Mouse (Mus musculus) T-helper 17 cell (primary cell): ENCODE measurements at regions not wholly inside any gene's neighbourhood (a gene's known extent, or its start where the extent isn't known, plus 50 kb on each side); places are given as distances from the start of the nearest gene placed in this dataset.

Experiments
- in situ Hi-C, 2 experiments: fragments of 300-600 bp; cut with MboI, MseI; formaldehyde crosslinking; loops; 1 replicate in 1 of 2; 2 replicates in 1 of 2; pipeline ENCODE4 v1.15.1; 2025; ENCODE audit warnings: high pct_unique_total_duplicates in 2 of 2

DNA sequence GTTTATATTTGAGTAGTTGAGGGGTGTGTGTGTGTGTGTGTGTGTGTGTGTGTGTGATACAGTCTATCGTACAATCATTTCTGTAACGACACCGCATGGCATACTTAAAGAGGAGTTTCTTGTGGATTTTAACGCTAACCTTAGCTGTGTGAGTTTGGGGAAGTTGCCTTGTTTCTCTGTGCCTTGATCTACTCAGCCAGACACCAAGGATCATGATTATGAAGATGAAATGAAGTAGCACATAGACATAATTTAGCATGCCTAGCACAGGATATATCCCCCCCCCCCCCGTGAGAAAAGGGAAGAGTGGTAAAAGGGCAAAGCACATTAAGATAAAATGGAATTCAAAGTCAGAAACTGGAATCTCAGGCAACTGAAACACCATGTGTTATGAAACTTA, 75.6 kb upstream of the Slc38a2 start:
- in situ Hi-C loops: loop anchor here in 1 of 2 experiments (5.0 kb wide), 1 partner anchor 757 kb away; no protein-coding TSS in a partner anchor

DNA sequence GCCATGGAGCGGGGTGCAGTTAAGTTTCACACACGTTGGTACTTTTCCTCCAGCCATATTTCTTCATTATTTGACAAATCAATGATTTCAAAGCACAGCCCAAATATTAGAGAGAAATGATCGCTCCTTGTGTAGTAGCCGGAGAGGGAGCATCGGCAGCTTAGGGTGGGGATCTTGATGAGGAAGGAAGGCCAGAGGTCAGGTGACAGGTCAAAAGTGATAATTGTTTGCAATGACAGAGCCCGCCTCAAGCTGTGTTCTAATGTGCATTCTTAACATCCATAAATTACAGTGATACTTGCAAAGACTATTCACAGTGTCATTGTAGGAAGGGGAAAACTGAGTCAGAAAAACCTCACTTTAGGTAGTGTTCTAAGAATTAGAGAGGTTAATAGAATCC, 75.1 kb upstream of the Slc38a2 start:
- in situ Hi-C loops: loop anchor here in 1 of 2 experiments (5.0 kb wide), 1 partner anchor 758 kb away; no protein-coding TSS in a partner anchor

DNA sequence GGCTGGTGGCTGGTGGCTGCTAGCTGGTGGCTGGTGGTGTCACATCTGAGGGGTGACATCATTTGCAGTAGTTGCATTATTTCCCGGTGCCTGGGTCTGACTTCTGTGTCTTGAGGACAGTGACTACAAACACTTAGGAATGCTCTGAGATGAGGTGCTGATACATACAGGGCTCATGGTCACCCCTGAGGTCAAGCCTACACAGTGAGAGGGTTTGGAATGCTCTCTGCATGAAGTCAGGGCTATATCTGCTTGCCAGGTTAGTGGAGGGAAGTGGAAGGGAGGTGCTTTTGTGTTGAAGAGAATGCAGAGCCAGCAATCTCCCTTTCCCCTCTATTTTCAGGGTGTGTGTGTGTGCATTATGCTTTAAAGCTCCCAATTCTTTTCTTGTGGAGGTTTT, 74.1 kb upstream of the Slc38a2 start:
- in situ Hi-C loops: no loop called here

DNA sequence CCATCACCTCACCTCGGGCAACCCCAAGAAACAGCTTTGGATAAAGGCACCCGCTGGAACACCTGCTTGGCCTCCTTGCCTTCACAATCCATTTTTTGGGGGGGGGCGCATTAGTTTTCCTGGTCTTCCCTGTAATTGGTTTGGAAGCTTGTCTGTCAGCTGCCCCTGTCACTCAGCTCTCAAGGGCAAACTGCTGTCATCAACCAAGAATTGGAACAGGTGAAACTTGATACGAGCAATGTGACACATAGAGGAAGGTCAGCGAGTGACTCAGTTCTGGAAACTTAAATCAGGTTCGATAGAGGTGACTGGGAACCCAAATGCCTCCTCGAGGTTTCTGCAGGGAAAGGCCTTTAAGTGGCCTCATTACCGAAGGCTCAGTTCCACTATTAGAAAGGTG, 73.2 kb upstream of the Slc38a2 start:
- in situ Hi-C loops: no loop called here

DNA sequence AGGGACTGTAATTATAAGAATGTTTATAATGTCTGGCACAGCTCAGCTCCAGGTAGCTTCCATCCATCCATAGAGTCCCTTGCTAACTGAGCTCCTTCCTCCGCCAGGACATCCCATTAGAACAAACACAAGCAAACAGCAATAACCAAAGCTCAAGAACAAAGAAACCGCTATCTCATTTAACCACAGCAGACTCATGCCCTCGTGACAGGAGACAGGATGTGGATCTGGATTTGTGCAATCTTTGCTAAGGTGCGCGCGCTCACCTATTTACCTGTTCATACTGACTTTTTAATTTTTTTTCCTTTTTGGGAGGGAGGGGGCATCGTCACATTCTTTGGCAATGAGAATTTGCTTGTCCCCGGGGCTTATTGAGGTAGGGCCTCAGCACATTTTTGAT, 71.3 kb upstream of the Slc38a2 start:
- in situ Hi-C loops: no loop called here

DNA sequence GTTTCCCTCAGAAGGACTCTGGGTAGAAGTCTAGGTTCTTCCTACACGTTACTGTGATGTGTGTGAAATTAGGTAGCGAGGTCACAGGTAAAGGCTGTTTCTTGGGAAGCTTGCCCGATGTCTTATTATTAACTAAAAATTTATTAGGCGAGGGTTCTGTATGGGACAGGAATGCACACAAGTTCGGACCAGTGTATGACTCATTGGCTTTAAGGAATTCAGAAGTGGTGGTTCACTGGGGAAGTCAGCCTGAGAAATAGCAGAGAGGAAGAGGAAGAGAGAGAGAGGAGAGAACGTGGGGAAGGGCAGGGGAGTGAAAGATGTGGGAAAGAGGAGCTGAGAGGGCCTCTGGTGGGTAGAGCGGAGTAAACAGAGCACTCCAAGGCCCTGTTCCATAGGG, 70.8 kb upstream of the Slc38a2 start:
- in situ Hi-C loops: no loop called here

DNA sequence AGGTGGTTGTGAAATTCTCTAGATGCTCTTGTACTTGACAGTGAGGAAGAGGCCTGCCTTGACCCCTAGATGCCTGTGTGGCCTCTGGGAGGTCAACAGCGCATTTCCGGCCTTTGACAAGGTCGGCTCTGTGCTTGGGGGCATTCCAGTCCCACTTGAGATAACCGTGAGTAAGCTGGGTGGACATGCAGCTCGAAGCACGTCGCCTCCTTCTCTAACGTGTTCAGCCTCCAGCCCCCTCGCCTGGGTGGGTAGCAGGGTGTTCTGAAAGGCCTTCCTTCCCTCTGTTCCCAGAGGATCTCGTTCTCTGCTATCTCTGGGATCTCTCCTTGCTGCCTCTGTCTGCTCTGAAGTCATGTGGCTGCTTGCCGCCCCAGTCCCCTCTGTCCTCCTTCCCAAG, 70.2 kb upstream of the Slc38a2 start:
- in situ Hi-C loops: no loop called here

DNA sequence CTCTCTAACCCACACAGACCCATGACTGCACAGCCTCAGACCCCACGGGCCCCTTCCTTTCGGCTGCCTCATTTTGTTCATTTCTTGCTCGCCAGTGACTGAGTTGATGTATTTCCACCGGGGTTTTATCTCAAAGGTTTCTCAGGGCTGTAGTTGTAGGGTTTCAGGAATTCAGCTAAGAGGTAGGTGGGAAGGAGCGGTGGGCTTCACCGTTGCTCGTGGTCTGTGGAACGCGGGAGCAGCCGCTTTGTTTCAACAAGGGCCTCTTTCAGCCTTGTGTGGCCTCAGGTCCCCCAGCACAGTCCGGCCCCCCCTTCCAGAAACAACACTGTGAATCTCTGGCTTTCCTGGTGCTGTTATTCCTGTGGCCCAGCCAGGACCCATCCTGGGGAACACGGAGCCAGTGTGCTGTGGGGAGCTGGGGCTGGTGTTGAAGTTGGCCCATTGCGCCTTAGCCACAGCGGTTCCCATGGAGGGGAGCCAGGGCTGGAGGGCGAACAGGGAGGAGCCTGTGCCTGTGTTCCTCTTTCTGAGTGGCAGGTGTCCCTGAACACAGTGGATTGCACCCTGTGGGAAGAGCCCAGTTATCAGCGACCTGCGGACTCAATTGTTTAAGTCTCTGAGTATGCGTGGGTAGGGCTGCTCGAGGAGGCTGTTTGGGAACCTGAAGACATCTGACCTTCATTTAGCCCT, 68.9 kb upstream of the Slc38a2 start:
- in situ Hi-C loops: no loop called here

DNA sequence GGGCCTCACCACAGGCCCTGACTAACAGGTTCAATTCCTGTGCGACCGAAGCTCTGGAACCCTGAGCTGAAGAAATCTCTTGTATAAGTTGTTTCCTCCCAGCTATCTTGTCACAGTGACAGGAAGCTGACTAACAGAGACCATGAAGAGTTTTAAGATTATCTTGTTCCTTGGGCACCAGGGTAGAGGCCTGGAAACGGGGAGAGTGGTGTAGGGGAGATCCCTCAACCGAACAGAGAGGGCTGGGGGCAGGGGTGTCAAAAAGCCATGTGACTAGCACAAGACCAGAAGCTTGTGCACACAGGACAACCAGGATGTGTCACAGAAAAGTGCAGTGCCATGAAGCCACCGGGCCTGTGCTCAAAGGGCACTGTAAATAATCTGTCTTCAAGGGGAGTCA, 67.7 kb upstream of the Slc38a2 start:
- in situ Hi-C loops: no loop called here

DNA sequence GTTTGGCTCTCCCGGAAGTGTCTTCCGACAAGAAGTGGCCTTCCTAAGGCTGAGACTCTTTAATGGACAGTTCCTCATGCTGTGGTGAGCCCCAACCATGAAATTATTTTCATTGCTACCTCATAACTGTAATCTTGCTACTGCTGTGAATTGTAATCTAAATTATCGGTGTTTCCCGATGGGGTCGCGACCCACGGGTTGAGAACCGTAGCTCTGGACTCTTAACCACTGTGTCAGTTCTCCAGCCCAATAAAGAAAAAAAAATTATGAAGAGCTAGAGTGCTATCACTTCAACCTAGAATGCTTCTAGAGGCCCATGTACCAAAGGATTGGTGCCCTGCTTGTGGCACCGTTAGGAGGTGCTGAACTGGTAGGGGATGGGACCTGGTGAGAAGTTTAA, 66.7 kb upstream of the Slc38a2 start:
- in situ Hi-C loops: no loop called here

DNA sequence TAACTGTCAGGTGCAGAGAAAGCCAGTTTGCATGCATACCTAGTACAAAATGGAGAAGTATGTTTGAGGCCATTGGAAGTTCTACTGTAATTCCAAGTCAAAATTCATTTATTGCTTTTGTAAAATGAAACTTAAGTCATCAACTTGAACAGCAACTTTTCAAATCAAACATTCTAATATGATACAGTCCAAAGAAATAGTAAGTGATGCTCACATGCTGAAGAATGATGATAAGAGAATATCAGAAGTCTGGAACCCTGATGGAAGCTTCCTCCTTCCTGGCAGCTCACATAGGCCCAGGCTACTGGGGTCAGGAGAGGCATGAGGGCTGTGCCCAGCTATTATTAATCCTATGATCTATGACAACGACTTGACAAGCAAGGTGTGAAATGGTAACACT, 64.1 kb upstream of the Slc38a2 start:
- in situ Hi-C loops: no loop called here

DNA sequence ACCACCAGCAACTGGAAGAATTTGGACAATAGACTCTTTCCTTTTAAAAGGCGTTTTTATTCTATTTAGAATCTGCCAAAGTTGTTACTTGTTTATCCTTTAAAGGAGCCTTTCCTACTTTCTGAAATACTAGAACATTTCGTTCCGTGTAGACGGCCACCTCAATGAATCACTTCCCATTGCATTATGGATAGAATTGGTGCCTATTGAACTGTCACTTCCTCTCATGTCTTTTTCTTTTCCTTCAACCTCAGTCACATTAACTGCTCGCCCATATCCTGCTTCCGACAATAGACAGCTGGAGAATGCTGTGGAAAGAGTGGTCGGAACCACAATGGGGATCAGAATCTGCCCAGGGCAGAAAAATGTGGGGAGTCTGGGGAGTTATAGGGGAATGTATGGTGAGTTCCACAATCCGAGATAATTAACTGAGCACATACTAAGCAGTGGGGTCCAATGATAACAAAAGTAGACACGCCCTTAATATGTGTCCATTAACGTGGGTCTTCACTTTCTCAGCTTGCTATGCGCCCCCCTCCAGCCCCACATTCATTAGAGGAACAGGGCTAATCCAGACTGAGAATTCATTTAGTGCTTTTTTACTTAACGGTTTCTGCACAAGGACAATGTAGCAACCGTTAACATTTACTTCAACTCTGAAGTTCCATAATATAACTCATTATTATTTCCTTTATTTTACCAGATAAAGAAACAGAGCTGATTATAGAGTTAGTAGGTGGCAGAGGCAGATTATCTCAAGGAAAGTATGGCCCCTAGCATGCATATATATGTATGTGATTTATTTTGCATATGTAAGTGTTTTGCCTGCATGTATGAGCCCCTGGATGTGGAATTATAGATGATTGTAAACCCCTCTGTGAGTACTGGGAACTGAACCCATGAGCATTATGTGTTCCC, 59.8 kb upstream of the Slc38a2 start:
- in situ Hi-C loops: no loop called here

DNA sequence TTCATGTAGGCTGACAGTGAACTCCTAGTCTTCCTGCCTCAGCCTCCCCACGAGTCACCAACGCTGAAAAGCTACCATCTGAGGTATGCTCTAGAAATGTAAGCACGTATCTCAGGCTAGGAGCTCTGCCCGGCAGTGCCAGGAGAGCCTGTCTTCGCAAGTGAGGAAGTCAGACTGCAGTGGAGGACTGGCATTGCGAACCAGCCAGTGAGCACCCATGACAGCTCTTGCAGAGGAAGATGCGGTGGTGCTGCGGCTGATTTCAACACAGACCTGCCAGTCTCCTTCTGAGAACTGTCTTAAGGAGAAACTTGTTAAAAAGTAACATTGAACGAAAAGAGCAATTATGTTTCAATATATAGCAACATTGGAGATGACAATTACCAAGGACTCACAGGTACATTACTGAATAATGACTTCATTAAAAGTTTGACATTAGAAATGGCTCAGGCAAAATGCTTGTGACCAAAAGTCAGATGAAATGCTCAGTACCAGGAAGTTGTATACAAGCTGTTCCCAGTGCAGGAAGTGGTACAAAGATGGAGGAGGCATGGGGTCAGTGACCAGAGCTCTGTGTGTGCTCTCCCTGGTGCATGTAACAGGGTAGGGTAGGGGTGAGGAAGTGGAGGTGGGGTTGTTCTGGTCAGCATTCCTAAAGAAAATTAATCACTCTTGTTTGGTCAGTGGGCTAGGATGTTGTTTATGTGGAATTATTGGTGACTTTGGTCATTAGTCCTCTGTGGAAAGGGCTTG, 58.1 kb upstream of the Slc38a2 start:
- in situ Hi-C loops: no loop called here

DNA sequence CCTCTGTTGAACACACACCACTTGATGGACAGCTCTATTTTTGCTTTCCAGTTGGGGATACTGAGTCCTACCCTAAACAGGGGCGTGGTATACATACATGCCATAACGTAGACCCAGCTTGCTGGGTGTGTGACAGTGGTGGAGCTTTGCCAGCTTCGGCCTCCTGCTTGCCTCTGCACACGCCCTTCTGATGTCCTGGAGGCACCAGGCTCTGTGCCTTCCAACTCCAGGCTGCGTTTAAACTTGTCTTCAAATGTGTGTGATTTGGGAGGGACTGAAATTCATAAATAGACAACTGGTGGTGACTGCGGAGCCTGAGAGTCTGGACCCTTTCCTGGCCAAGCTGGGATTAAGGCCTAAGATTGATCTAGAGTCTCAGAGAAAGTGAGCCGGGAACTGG, 56.9 kb upstream of the Slc38a2 start:
- in situ Hi-C loops: no loop called here

DNA sequence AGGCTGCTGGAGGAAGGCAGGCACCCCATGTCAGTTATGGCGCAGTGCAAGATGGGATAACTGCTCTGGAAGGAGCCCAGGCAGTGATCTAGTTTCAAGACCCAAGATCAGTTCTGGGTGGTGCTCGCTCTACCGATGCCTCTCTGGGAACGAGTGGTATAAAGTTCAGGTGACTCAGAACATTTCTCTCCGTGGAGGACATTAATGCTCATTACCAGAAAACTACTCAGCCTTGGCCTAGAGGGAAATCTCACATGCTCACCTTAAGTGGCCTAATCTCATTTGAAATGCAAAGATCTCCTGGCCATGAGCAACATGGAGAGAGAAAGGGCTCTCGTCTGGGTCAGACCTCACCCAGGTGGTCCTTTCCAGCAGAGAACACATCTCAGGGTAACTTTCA, 56.4 kb upstream of the Slc38a2 start:
- in situ Hi-C loops: no loop called here

DNA sequence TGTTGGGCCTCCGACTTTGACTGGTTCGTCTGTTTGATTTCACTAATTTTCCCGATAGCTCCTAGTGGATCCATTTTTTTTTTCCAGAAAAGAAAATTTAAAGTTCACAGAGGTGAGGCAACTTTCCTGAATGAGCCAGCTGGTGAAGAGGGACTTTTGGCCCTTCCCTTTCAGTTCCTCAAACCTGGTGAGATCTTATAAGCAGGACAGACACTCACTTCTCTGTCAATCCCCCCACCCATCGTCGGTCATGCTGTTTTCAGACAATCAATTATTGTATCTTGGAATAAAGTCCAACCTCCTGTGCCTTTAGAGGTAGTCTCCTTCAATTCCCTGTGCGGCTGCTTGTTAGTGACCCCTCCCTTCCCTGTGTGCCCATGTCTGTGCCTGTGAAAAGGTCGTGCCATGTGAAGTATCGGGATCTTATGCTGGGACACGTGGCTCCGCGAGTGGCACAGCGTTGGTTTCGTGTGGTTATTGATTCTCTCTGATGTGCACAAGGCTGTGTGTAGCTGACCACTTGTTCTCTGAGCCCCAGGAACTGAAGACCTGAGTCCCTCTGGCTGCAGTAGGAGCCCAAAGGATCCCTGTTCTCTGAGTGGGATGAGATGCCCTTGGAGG, 55.9 kb upstream of the Slc38a2 start:
- in situ Hi-C loops: no loop called here

DNA sequence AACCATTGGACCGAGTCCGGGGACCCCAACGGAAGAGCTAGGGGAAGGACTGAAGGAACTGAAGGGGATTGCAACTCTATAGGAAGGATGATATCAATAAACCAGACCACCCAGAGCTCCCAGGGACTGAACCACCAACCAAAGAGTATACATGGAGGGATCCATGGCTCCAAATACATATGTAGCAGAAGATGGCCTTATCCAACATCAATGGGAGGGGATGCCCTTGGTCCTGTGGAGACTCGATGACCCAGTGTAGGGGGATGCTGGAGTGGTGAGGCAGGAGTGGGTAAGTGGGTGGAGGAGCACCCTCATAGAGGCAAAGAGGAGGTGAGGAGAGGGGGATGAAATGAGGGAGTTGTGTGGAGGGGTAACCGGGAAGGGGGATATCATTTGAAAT, 54.5 kb upstream of the Slc38a2 start:
- in situ Hi-C loops: no loop called here

DNA sequence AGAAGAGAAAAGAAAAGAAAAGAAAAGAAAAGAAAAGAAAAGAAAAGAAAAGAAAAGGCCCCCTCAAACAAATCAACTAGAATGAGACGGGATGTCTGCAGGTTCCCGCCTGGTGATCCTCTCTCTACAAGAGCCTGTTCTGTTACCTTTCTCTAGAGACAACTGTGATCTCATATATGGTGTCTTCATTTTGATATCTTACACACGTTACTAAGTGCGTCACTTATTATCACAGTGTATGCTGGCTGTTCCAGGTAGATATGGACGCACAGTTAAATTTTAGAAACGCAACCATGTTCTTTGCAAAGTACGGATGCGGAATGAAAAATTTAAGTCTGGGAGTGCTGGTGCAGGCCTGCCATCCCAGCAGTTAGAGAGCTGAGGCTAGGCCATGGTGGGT, 53.2 kb upstream of the Slc38a2 start:
- in situ Hi-C loops: no loop called here

DNA sequence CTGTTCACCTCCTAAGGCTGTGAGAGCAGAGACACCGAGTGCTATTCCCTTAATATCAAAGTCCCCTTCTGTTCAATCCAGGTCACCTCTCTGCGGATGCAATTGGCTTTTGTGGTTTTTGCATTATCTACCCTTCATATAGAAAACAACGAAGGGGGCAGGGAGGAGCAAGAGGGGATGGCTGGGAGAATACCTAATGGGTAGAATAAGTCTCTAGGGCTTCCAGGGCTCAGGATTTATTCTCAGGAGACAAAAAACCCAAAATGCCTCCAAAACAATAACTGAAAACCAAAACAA, 52.5 kb upstream of the Slc38a2 start:
- in situ Hi-C loops: no loop called here

DNA sequence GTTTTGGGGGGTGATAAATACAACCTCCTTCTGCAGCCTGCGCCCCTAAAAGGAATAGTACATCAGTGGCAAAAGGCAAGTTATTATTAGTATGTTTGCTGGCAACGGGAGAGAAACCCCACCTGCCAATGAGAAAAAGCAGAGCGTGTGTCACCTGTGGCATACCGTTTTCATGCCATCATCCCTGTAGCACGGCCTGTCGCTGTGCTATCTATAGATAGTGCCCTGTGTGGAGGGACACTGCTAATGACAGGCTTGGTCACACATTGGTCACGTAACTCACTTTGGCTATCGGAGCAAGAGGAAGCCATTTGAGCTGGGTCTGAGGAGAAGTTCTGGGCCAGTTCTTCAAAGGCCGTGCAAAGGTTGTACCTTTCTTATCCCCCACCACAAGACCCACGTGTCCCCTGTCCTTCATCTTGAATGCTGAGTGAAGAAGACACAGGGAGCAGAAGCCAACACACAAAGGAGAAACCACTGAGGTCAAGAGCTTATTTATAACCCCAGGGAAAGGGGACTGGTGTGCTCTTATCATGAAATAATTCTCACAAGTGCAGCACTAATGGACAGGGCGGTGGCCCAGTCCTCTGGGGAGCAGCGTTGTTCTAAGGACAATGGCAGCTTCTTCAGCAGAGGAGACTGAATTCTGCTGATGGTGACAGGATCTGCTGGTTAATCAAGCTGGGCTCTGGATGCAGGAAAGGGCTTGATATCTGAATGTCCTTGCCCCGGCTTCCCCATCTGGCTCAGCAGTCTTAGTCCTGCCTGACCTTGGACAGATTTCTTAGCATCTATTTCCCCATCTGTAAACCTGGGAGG, 51.9 kb upstream of the Slc38a2 start:
- in situ Hi-C loops: no loop called here
